Mouse (Mus musculus) lung, postnatal 0 days (tissue): Measurements from ENCODE around the gene Csrnp3. TPM values are rescaled to one million over a fixed set of nuclear protein-coding genes. Genes with fewer than 3 reads are reported as not detected.

ENCODE experiments used
- ATAC-seq: fragments of 200-750 bp; cut with Nextera tagmentation; 2 replicates; pipeline ENCODE4 v1.8.0; 2017; ENCODE audit warnings: moderate library complexity
- DNase-seq: peaks from one replicate; pipeline ENCODE4 v3.0.0-alpha.2; 2016; ENCODE audit warnings: low spot score
- H3K27ac ChIP-seq: fragments of 300-500 bp; sonication (generic); 2 replicates; pipeline ENCODE4 v1.5.1; 2014; ENCODE audit warnings: antibody characterized with exemption, mild to moderate bottlenecking, low read length, mixed read lengths
- H3K27me3 ChIP-seq: fragments of 300-500 bp; sonication (generic); replicated peaks from 2 replicates; pipeline ENCODE4 v1.6.1; 2014; ENCODE audit warnings: low read length, mixed read lengths; ENCODE audit not compliant: insufficient read depth
- H3K36me3 ChIP-seq: fragments of 300-500 bp; sonication (generic); 2 replicates; pipeline ENCODE4 v1.6.1; 2014; ENCODE audit warnings: low read length, mixed read lengths; ENCODE audit not compliant: insufficient read depth
- H3K4me1 ChIP-seq: fragments of 300-500 bp; sonication (generic); 2 replicates; pipeline ENCODE4 v1.6.1; 2014; ENCODE audit warnings: antibody characterized with exemption, low read depth, low read length, mixed read lengths; ENCODE audit not compliant: insufficient read depth
- H3K4me2 ChIP-seq: fragments of 300-500 bp; sonication (generic); replicated peaks from 2 replicates; pipeline ENCODE4 v1.6.1; 2014; ENCODE audit warnings: low read depth, mild to moderate bottlenecking, low read length, moderate library complexity, mixed read lengths
- H3K4me3 ChIP-seq: fragments of 300-500 bp; sonication (generic); 2 replicates; pipeline ENCODE4 v1.5.1; 2014; ENCODE audit warnings: low read depth, low read length
- H3K9ac ChIP-seq: fragments of 300-500 bp; sonication (generic); replicated peaks from 2 replicates; pipeline ENCODE4 v1.6.1; 2014; ENCODE audit warnings: low read depth, mild to moderate bottlenecking
- H3K9me3 ChIP-seq: fragments of 300-500 bp; sonication (generic); 2 replicates; pipeline ENCODE4 v1.6.1; 2016; ENCODE audit warnings: low read length, mixed read lengths
- CTCF ChIP-seq: IDR thresholded peaks from 2 replicates; pipeline ENCODE4 v1.5.1; 2016; ENCODE audit warnings: antibody characterized with exemption, mild to moderate bottlenecking
- EP300 ChIP-seq: IDR thresholded peaks from 2 replicates; pipeline ENCODE4 v1.6.1; 2016; ENCODE audit warnings: antibody characterized with exemption, mild to moderate bottlenecking, control low read depth
- WGBS: fragments of 180-500 bp; shearing (Covaris S2); extraction: QIAGEN DNeasy Blood & Tissue Kit; methylation state at CpG from one replicate; pipeline ENCODE4 v1.1.7; 2014; 5-methylcytosine and 5-hydroxymethylcytosine counted together
- polyA plus RNA-seq: library from polyadenylated mRNA; unstranded; fragments of >200 nt; fragmentation: Nextera tagmentation; extraction: Ambion mirVana; gene quantifications from 2 replicates; pipeline ENCODE4 v1.2.1, GENCODE M21; 2015

Gene Csrnp3
- polyA plus RNA-seq, 1 experiment from 2014 or later, result 0.06 TPM

DNA sequence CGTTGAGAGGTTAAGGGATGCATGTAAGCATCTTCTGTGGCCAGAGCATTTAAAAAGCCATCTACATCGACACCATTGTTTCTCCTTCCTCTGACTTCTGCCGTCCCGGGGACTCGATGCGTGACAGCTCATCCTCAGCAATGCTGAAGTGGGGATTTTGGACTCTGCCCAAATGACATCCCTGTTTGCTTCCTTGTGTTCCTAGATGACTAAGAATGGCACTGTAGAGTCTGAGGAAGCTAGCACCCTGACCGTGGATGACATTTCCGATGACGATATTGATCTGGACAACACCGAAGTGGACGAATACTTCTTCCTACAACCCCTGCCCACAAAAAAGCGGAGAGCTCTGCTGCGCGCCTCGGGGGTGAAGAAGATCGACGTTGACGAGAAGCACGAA, 173.7 kb downstream of the Csrnp3 start:
- Histone ChIP-seq H3K4me3 (no peak overlapping the region), H3K9me3 (no peaks in the 10 kb centered on the region), H3K27me3 (no peaks in the 10 kb centered on the region), H3K27ac (no peak overlapping the region), H3K4me2 (no peak overlapping the region), H3K9ac (no peak overlapping the region), H3K4me1 (no peaks in the 10 kb centered on the region), H3K36me3 (no peaks in the 10 kb centered on the region)
- ATAC-seq (no peak), DNase-seq (no peak)
- 88% methylated on average over 19 of the region's 19 CpGs for WGBS
- TF ChIP-seq EP300 (no peak), CTCF (no peak)

GRCm38 (mm10) chr2:66023419-66023818, 177.9 kb downstream of the Csrnp3 start:
- DNase-seq, result no peak
- Histone ChIP-seq H3K4me2 (no peak overlapping the region), H3K9ac (no peak overlapping the region), H3K4me3 (no peak overlapping the region), H3K27me3 (no peaks in the 10 kb centered on the region), H3K27ac (no peak overlapping the region), H3K36me3 (no peaks in the 10 kb centered on the region), H3K9me3 (no peaks in the 10 kb centered on the region), H3K4me1 (no peaks in the 10 kb centered on the region)
- ATAC-seq, result no peak
- 91% methylated on average over 9 of the region's 9 CpGs for WGBS
- TF ChIP-seq EP300 (no peak), CTCF (no peak)

DNA sequence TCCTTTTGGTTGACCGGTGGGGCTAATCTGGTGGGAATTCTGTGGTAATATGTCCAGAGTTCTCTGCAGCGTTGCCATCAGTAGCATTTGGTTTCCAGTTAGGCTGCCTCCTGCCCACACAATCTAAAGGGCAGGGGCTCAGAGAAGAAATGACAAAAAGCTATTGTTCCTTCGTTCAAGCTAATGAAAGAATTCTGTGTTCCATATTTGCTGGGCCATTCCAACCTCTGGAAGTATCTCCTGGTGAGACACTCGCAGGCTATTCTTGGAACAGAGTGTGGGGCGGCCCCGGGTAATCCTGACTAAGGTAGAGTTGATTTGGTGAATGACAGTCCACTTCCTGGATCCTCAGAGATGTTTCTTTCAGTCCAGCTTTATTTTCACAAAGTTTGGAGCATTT, 179.3 kb downstream of the Csrnp3 start:
- Histone ChIP-seq H3K4me3 (no peak overlapping the region), H3K4me2 (no peak overlapping the region), H3K9ac (no peak overlapping the region), H3K27ac (no peak overlapping the region), H3K9me3 (no peaks in the 10 kb centered on the region), H3K27me3 (no peaks in the 10 kb centered on the region), H3K4me1 (no peaks in the 10 kb centered on the region), H3K36me3 (no peaks in the 10 kb centered on the region)
- 72% methylated on average over 6 of the region's 6 CpGs for WGBS
- TF ChIP-seq CTCF (no peak), EP300 (no peak)
- ATAC-seq (no peak), DNase-seq (no peak)

DNA sequence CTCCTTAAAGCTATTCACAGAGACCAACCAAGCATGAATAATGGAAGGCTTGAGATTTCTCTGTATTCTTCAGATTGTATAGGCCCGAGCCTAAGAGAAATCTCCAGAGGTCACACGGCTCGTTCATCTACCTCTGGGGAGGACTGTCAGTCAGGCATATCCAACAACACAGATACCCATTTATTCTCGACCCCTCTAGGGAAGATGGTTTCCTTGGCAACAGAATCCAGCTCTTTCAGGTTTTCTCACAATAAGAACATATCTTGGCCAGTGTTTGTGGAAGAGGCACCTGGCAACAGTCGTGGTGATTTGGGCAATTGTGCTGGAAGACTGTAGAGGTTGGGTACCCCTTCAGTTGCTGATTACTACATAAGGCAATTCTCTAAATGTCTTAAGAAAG, 183.2 kb downstream of the Csrnp3 start:
- WGBS, result 61% methylated on average over 5 of the region's 5 CpGs

GRCm38 (mm10) chr2:66034907-66035679, 189.5 kb downstream of the Csrnp3 start:
- Histone ChIP-seq H3K9me3 (no peaks in the 10 kb centered on the region), H3K27ac (no peak overlapping the region), H3K4me1 (no peaks in the 10 kb centered on the region), H3K27me3 (no peaks in the 10 kb centered on the region), H3K9ac (no peak overlapping the region), H3K4me2 (no peak overlapping the region), H3K36me3 (no peaks in the 10 kb centered on the region), H3K4me3 (no peak overlapping the region)
- ATAC-seq (no peak), DNase-seq (no peak)
- WGBS, result 56% methylated on average over 9 of the region's 9 CpGs
- no peak for TF ChIP-seq CTCF
- TF ChIP-seq EP300, result no peak

More for the DNA sequence above, 183.2 kb downstream of the Csrnp3 start:
- Histone ChIP-seq H3K27ac (no peak overlapping the region), H3K36me3 (no peaks in the 10 kb centered on the region), H3K4me1 (no peaks in the 10 kb centered on the region), H3K9ac (no peak overlapping the region), H3K4me2 (no peak overlapping the region), H3K4me3 (no peak overlapping the region), H3K9me3 (no peaks in the 10 kb centered on the region), H3K27me3 (no peaks in the 10 kb centered on the region)
- DNase-seq (no peak), ATAC-seq (no peak)
- no peak for TF ChIP-seq CTCF
- TF ChIP-seq EP300, result no peak

DNA sequence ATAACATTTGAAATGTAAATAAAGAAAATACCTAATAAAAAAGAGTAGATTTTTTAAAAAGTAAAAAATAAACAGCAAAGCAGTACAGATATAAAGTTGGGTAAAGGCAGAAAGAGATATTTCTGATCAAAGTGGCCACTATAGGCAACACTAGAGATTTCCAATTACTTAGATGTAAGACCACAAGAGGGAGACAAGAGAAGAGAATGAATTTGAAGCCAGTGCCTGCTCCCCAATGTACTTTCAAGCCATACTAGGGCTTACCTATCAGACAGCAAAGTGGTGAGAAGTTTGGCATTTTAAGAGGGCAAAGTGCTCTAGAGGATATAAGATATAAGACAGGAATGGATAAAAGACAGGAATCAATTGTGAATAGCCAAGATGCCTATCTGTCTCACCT, 195.0 kb downstream of the Csrnp3 start:
- Histone ChIP-seq H3K4me1 (no peaks in the 10 kb centered on the region), H3K36me3 (no peaks in the 10 kb centered on the region), H3K9ac (no peak overlapping the region), H3K4me3 (no peak overlapping the region), H3K9me3 (no peaks in the 10 kb centered on the region), H3K27ac (no peak overlapping the region), H3K4me2 (no peak overlapping the region), H3K27me3 (no peaks in the 10 kb centered on the region)
- DNase-seq (no peak), ATAC-seq (no peak)
- TF ChIP-seq EP300 (no peak), CTCF (no peak)
